In genomic region chr19:46316846-46317545, GRCm38 (mm10) we compare ENCODE assay signal across 8 mouse cellular contexts. TPM values are rescaled to one million over a fixed set of nuclear protein-coding genes. Genes with fewer than 3 reads are reported as not detected.
DNase-seq lines count a peak whose midpoint lies in the region; ATAC-seq and TF ChIP-seq lines count a peak whose summit lies in the region.

No protein-coding gene starts in this region.

- DNase-seq in heart, embryonic 10.5 days (ENCODE audit: low spot score), result no peak
- DNase-seq in heart, postnatal 14 days, result no peak
- peak; percentile 17 for DNase-seq in embryonic facial prominence, embryonic 10.5 days (ENCODE audit: low spot score)
- DNase-seq in limb, embryonic 10.5 days (ENCODE audit: low spot score), result no peak

- no peak for TF ChIP-seq CTCF in E14TG2a.4 (conservative IDR thresholded peaks at IDR 0.05; ENCODE audit: low read length)
- no peak for TF ChIP-seq CTCF in olfactory bulb, adult 2 months (IDR thresholded peaks at IDR 0.05; ENCODE audit: insufficient read depth, low read depth, low read length)

- intact Hi-C loops in heart, postnatal 14 days (cut with DNase I), result no loop called here

- peaks cover 100% of the 10 kb centered on the region for H3K27me3 ChIP-seq in heart, embryonic 10.5 days (ENCODE audit: insufficient read depth, poor library complexity, severe bottlenecking)
- H3K27me3 ChIP-seq in E14TG2a.4 (ENCODE audit: insufficient read depth, low read length), result peaks cover 90% of the 10 kb centered on the region
- peaks cover 100% of the 10 kb centered on the region for H3K27me3 ChIP-seq in embryonic facial prominence, embryonic 10.5 days (replicated peaks; ENCODE audit: low read depth, poor library complexity, severe bottlenecking)
- H3K27me3 ChIP-seq in hindbrain, embryonic 12.5 days, result peaks cover 92% of the 10 kb centered on the region
- H3K27me3 ChIP-seq in limb, embryonic 10.5 days (ENCODE audit: low read depth, poor library complexity, severe bottlenecking), result peaks cover 99% of the 10 kb centered on the region

- peak overlapping the region; percentile 73 for H3K4me2 ChIP-seq in hindbrain, embryonic 12.5 days (replicated peaks)

- 37% methylated on average over 15 of the region's 15 CpGs for WGBS in heart, embryonic 10.5 days
- WGBS in embryonic facial prominence, embryonic 10.5 days, result 28% methylated on average over 15 of the region's 15 CpGs
- WGBS in hindbrain, embryonic 12.5 days, result 37% methylated on average over 15 of the region's 15 CpGs
- 27% methylated on average over 15 of the region's 15 CpGs for WGBS in limb, embryonic 10.5 days
- 10% methylated on average over 15 of the region's 15 CpGs for WGBS in olfactory bulb, adult 2 months

- peak overlapping the region; percentile 78; the same call in 1 of the 2 replicates for H3K27ac ChIP-seq in heart, embryonic 10.5 days
- H3K27ac ChIP-seq in embryonic facial prominence, embryonic 10.5 days (replicated peaks), result 0 out of 2 replicates have a peak overlapping the region, but pooled peaks have one; percentile 30
- H3K27ac ChIP-seq in hindbrain, embryonic 12.5 days, result 0 out of 2 replicates have a peak overlapping the region, but pooled peaks have one; percentile 18
- no peak overlapping the region for H3K27ac ChIP-seq in limb, embryonic 10.5 days
- peak overlapping the region; percentile 78 for H3K27ac ChIP-seq in olfactory bulb, adult 2 months (ENCODE audit: insufficient read depth, low read depth, low read length)

- H3K4me1 ChIP-seq in heart, embryonic 10.5 days, result peaks cover 63% of the 10 kb centered on the region
- H3K4me1 ChIP-seq in E14TG2a.4 (replicated peaks; ENCODE audit: low read depth, low read length), result peaks cover 59% of the 10 kb centered on the region
- H3K4me1 ChIP-seq in embryonic facial prominence, embryonic 10.5 days, result peaks cover 55% of the 10 kb centered on the region
- H3K4me1 ChIP-seq in hindbrain, embryonic 12.5 days, result peaks cover 49% of the 10 kb centered on the region
- peaks cover 45% of the 10 kb centered on the region for H3K4me1 ChIP-seq in limb, embryonic 10.5 days
- H3K4me1 ChIP-seq in olfactory bulb, adult 2 months (ENCODE audit: control insufficient read depth, insufficient read depth, low read length), result peaks cover 66% of the 10 kb centered on the region

- 0 out of 2 replicates have a peak, but pooled peaks have one; percentile 22 for TF ChIP-seq POLR2A in olfactory bulb, adult 2 months (IDR thresholded peaks at IDR 0.05; ENCODE audit: insufficient read depth, low read depth, low read length)

- ATAC-seq in hindbrain, embryonic 12.5 days (ENCODE audit: low FRiP score), result no peak
- no peak for ATAC-seq in megakaryocyte-erythroid progenitor cell, adult 5-6 weeks (replicated peaks; ENCODE audit: low FRiP score, low TSS enrichment, poor library complexity, severe bottlenecking)

- peaks cover 9% of the 10 kb centered on the region; the same call in 1 of the 2 replicates for H3K36me3 ChIP-seq in heart, embryonic 10.5 days
- H3K36me3 ChIP-seq in E14TG2a.4 (ENCODE audit: insufficient read depth, low read length), result 0 out of 2 replicates have a peak, but pooled peaks cover under 1% of the 10 kb centered on the region
- H3K36me3 ChIP-seq in embryonic facial prominence, embryonic 10.5 days (replicated peaks), result peaks cover 1% of the 10 kb centered on the region; the same call in 1 of the 2 replicates
- peaks cover 10% of the 10 kb centered on the region; the same call in 1 of the 2 replicates for H3K36me3 ChIP-seq in hindbrain, embryonic 12.5 days
- H3K36me3 ChIP-seq in limb, embryonic 10.5 days, result 0 out of 2 replicates have a peak, but pooled peaks cover under 1% of the 10 kb centered on the region

- H3K9me3 ChIP-seq in heart, embryonic 10.5 days, result no peaks in the 10 kb centered on the region
- H3K9me3 ChIP-seq in E14TG2a.4 (ENCODE audit: low read length), result no peaks in the 10 kb centered on the region
- H3K9me3 ChIP-seq in embryonic facial prominence, embryonic 10.5 days, result no peaks in the 10 kb centered on the region
- H3K9me3 ChIP-seq in hindbrain, embryonic 12.5 days (replicated peaks), result no peaks in the 10 kb centered on the region
- no peaks in the 10 kb centered on the region for H3K9me3 ChIP-seq in limb, embryonic 10.5 days (replicated peaks)

- H3K4me3 ChIP-seq in heart, embryonic 10.5 days, result peak overlapping the region; percentile 64
- peak overlapping the region; percentile 79 for H3K4me3 ChIP-seq in E14TG2a.4 (replicated peaks; ENCODE audit: low read length)
- peak overlapping the region; percentile 56 for H3K4me3 ChIP-seq in embryonic facial prominence, embryonic 10.5 days
- H3K4me3 ChIP-seq in hindbrain, embryonic 12.5 days, result peak overlapping the region; percentile 47
- H3K4me3 ChIP-seq in limb, embryonic 10.5 days, result peak overlapping the region; percentile 51
- H3K4me3 ChIP-seq in olfactory bulb, adult 2 months (ENCODE audit: insufficient read depth, low read depth, low read length), result peak overlapping the region; percentile 96

- H3K9ac ChIP-seq in hindbrain, embryonic 12.5 days, result peak overlapping the region; percentile 67

RNA-seq across cellular contexts. Expression of gene Psd, which starts 10.0 kb away (rescaled TPM):
- polyA plus RNA-seq in heart, embryonic 10.5 days (2016; fragmentation: Nextera tagmentation; extraction: Ambion mirVana), result 6.9 and 10.1 TPM in 2 replicates
- total RNA-seq in heart, postnatal 14 days (2021), result 1 to 10 TPM; 1.7 to 1.9 TPM
- 2.5 and 3.5 TPM in 2 replicates for polyA plus RNA-seq in embryonic facial prominence, embryonic 10.5 days (2016; fragmentation: Nextera tagmentation; extraction: Ambion mirVana)
- 33.2 and 34.7 TPM in 2 replicates for polyA plus RNA-seq in hindbrain, embryonic 12.5 days (2016; fragmentation: Nextera tagmentation; extraction: Ambion mirVana)
- 1.4 and 1.8 TPM in 2 replicates for polyA plus RNA-seq in limb, embryonic 10.5 days (2016; fragmentation: Nextera tagmentation; extraction: Ambion mirVana)
- not detected in 2 replicates for polyA plus RNA-seq in olfactory bulb, adult 2 months (2012; ENCODE audit: insufficient read depth, insufficient read length, low replicate concordance, missing spikeins)
- total RNA-seq in megakaryocyte-erythroid progenitor cell, adult 5-6 weeks (2014; fragmentation: Nextera tagmentation), result 3.4 and 7.1 TPM in 2 replicates
- total RNA-seq in megakaryocyte-erythroid progenitor cell, adult 5-6 weeks (2017), result 0.99 TPM in 1 of 2 replicates, not detected in the other

RNA-seq across cellular contexts. Expression of gene Fbxl15, which starts 11.0 kb away (rescaled TPM):
- polyA plus RNA-seq in heart, embryonic 10.5 days (2016; fragmentation: Nextera tagmentation; extraction: Ambion mirVana), result 10.3 and 11.3 TPM in 2 replicates
- total RNA-seq in heart, postnatal 14 days (2021), result 1 to 10 TPM; 5.5 to 6.9 TPM
- polyA plus RNA-seq in embryonic facial prominence, embryonic 10.5 days (2016; fragmentation: Nextera tagmentation; extraction: Ambion mirVana), result 17.1 and 17.2 TPM in 2 replicates
- polyA plus RNA-seq in hindbrain, embryonic 12.5 days (2016; fragmentation: Nextera tagmentation; extraction: Ambion mirVana), result 26.2 and 28.3 TPM in 2 replicates
- polyA plus RNA-seq in limb, embryonic 10.5 days (2016; fragmentation: Nextera tagmentation; extraction: Ambion mirVana), result 12.2 and 13.0 TPM in 2 replicates
- not detected in 2 replicates for polyA plus RNA-seq in olfactory bulb, adult 2 months (2012; ENCODE audit: insufficient read depth, insufficient read length, low replicate concordance, missing spikeins)
- 4.7 TPM in 1 of 2 replicates, not detected in the other for total RNA-seq in megakaryocyte-erythroid progenitor cell, adult 5-6 weeks (2014; fragmentation: Nextera tagmentation)
- 0.42 and 2.5 TPM in 2 replicates for total RNA-seq in megakaryocyte-erythroid progenitor cell, adult 5-6 weeks (2017)

RNA-seq across cellular contexts. Expression of gene Nfkb2, which starts 12.9 kb away (rescaled TPM):
- polyA plus RNA-seq in heart, embryonic 10.5 days (2016; fragmentation: Nextera tagmentation; extraction: Ambion mirVana), result 5.9 and 7.2 TPM in 2 replicates
- 10 to 100 TPM; 15.5 to 16.6 TPM for total RNA-seq in heart, postnatal 14 days (2021)
- 5.6 and 5.7 TPM in 2 replicates for polyA plus RNA-seq in embryonic facial prominence, embryonic 10.5 days (2016; fragmentation: Nextera tagmentation; extraction: Ambion mirVana)
- 4.7 and 5.0 TPM in 2 replicates for polyA plus RNA-seq in hindbrain, embryonic 12.5 days (2016; fragmentation: Nextera tagmentation; extraction: Ambion mirVana)
- 4.5 and 5.8 TPM in 2 replicates for polyA plus RNA-seq in limb, embryonic 10.5 days (2016; fragmentation: Nextera tagmentation; extraction: Ambion mirVana)
- not detected in 2 replicates for polyA plus RNA-seq in olfactory bulb, adult 2 months (2012; ENCODE audit: insufficient read depth, insufficient read length, low replicate concordance, missing spikeins)
- total RNA-seq in megakaryocyte-erythroid progenitor cell, adult 5-6 weeks (2014; fragmentation: Nextera tagmentation), result 2.8 and 5.6 TPM in 2 replicates
- total RNA-seq in megakaryocyte-erythroid progenitor cell, adult 5-6 weeks (2017), result 4.9 and 6.1 TPM in 2 replicates

RNA-seq across cellular contexts. Expression of gene Cuedc2, which starts 21.5 kb away (rescaled TPM):
- 146 and 153 TPM in 2 replicates for polyA plus RNA-seq in heart, embryonic 10.5 days (2016; fragmentation: Nextera tagmentation; extraction: Ambion mirVana)
- total RNA-seq in heart, postnatal 14 days (2021), result 10 to 100 TPM; 88.0 to 89.6 TPM
- polyA plus RNA-seq in embryonic facial prominence, embryonic 10.5 days (2016; fragmentation: Nextera tagmentation; extraction: Ambion mirVana), result 204 and 208 TPM in 2 replicates
- polyA plus RNA-seq in hindbrain, embryonic 12.5 days (2016; fragmentation: Nextera tagmentation; extraction: Ambion mirVana), result 239 and 261 TPM in 2 replicates
- 150 and 183 TPM in 2 replicates for polyA plus RNA-seq in limb, embryonic 10.5 days (2016; fragmentation: Nextera tagmentation; extraction: Ambion mirVana)
- not detected in 2 replicates for polyA plus RNA-seq in olfactory bulb, adult 2 months (2012; ENCODE audit: insufficient read depth, insufficient read length, low replicate concordance, missing spikeins)
- 58.5 and 61.2 TPM in 2 replicates for total RNA-seq in megakaryocyte-erythroid progenitor cell, adult 5-6 weeks (2014; fragmentation: Nextera tagmentation)
- 100 and 121 TPM in 2 replicates for total RNA-seq in megakaryocyte-erythroid progenitor cell, adult 5-6 weeks (2017)

RNA-seq across cellular contexts. Expression of gene Mfsd13a, which starts 23.9 kb away (rescaled TPM):
- polyA plus RNA-seq in heart, embryonic 10.5 days (2016; fragmentation: Nextera tagmentation; extraction: Ambion mirVana), result 5.5 and 9.0 TPM in 2 replicates
- 1 to 10 TPM; 2.9 to 3.6 TPM for total RNA-seq in heart, postnatal 14 days (2021)
- polyA plus RNA-seq in embryonic facial prominence, embryonic 10.5 days (2016; fragmentation: Nextera tagmentation; extraction: Ambion mirVana), result 8.0 and 8.4 TPM in 2 replicates
- 7.1 and 7.6 TPM in 2 replicates for polyA plus RNA-seq in hindbrain, embryonic 12.5 days (2016; fragmentation: Nextera tagmentation; extraction: Ambion mirVana)
- polyA plus RNA-seq in limb, embryonic 10.5 days (2016; fragmentation: Nextera tagmentation; extraction: Ambion mirVana), result 7.7 and 8.1 TPM in 2 replicates
- polyA plus RNA-seq in olfactory bulb, adult 2 months (2012; ENCODE audit: insufficient read depth, insufficient read length, low replicate concordance, missing spikeins), result not detected in 2 replicates
- 15.0 and 16.5 TPM in 2 replicates for total RNA-seq in megakaryocyte-erythroid progenitor cell, adult 5-6 weeks (2014; fragmentation: Nextera tagmentation)
- total RNA-seq in megakaryocyte-erythroid progenitor cell, adult 5-6 weeks (2017), result 1.3 and 1.7 TPM in 2 replicates

Comparison
In these comparisons a context has a peak if more than half of its experiments do, and no peak if none do; other contexts are left out.
1. RNA of gene Fbxl15, which starts 11.0 kb away (polyA plus RNA-seq): 26.2 to 28.3 TPM in hindbrain, embryonic 12.5 days, 17.1 to 17.2 TPM in embryonic facial prominence, embryonic 10.5 days, 12.2 to 13.0 TPM in limb, embryonic 10.5 days and 10.3 to 11.3 TPM in heart, embryonic 10.5 days; not detected in olfactory bulb, adult 2 months; every median in the first group is over 10 times any median in the second.
2. Peak in every context shown above with its lines, with median percentiles within 50 percentile points of each other: H3K4me3 ChIP-seq.